Mouse (Mus musculus) embryo, embryonic 10.5 days (tissue): Measurements from ENCODE around the gene Rassf5.

Experiments used
- DNase-seq: peaks from one replicate; pipeline ENCODE4 v3.0.0-alpha.2; 2015; ENCODE audit warnings: low spot score

The Rassf5 gene

DNA sequence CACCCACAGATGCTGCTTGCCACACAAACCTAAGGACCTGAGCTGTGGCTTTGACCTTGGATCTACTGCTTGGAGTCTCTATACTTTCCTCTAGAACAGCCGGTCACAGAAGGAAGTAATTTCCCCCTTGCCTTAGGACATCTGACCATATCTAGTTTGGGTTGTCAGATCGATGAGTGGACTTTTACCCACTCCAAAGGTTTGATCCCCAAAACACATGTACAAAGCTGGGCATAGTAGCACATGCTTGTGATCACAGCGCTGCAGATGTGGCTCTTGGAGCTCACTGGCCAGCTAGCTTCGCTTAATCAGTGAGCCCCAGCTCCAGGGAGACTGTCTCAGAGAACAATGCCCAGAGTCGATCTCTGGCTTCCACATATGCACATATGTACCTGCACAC is 37.0 kb downstream of the Rassf5 start:
- DNase-seq = no peak

DNA sequence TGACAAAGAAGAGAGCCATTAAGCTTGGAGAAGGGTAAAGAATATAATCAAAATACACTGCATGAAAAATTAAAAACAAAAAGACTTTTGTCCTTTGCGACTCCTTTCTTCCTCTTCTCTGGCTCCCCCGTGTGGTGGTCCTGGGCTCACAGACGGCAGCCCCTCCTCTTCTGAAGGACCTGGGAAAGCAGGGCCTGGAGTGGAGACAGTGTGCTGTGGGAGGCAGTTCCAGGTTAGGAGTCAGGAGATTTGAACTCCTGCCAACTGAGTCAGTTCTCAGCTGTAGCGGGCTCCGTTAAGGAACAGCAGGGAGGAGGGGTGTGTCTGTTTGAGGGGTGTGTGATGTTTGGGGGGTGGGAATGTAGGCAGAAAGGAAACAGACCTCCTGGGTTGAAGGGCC is 37.5 kb downstream of the Rassf5 start:
- peak; percentile 79 for DNase-seq

DNA sequence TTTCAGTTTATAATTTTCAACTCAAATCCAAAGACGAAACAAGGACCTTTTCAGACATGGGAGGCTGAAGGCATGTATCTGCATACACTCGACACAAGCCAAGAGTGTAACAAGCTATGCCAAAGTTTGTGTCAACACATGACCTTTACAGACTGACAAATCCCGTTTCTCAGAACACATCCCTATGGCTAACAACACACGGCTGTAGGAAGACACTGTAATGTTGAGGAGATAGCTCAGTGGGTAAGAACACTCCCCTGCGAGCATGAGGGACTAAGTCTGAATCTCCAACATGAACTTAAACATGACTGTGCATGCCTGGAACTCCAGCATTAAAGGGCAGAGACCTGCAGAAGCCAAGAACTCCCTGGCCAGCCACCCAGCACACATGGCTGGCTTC is 38.7 kb downstream of the Rassf5 start:
- DNase-seq = no peak

GRCm38 (mm10) chr1:131204461-131204860 is 40.6 kb downstream of the Rassf5 start:
- no peak for DNase-seq

DNA sequence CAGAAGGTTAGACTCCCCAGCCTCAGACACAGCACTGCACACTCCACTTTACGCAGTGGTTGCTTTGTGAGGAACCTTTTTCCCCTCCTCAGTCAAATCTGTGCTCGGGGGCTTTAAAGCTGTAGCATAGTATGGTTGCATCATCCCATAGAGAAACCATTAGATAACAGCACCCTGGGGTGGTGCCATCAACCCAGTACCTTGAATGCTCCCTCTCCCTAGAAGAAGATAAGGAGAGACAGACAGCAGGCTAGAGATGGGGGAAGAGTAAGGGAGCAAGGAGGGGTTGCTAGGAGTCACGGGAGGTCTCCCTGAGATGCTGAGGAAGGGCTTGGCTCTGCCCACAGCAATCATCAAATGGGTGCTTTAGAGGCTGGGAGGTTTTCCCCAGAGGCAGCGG is 43.7 kb downstream of the Rassf5 start:
- DNase-seq = no peak

DNA sequence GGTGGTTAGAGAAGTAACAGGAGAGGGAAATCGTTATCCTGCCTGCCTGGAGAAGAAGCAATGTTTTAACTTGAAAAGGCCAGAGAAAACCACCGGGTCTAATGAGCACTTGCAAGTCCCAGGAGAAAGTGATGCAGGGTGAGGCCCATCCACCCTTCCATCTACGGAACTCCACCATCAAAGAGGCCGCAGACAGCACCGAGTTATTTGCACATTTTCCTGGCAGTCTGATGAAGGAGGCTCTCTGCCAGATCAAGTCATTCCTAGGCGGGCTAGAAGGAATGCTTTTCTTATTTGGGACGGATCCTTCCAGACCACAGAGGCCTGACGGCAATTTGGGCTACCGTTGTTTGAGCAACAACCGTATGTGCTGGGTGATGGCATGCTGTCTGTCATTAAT is 44.5 kb downstream of the Rassf5 start:
- DNase-seq = no peak

- DNase-seq = no peak
Observed at GRCm38 (mm10) chr1:131199976-131200375, 45.1 kb downstream of the Rassf5 start.

GRCm38 (mm10) chr1:131199118-131199821 is 45.8 kb downstream of the Rassf5 start:
- no peak for DNase-seq

DNA sequence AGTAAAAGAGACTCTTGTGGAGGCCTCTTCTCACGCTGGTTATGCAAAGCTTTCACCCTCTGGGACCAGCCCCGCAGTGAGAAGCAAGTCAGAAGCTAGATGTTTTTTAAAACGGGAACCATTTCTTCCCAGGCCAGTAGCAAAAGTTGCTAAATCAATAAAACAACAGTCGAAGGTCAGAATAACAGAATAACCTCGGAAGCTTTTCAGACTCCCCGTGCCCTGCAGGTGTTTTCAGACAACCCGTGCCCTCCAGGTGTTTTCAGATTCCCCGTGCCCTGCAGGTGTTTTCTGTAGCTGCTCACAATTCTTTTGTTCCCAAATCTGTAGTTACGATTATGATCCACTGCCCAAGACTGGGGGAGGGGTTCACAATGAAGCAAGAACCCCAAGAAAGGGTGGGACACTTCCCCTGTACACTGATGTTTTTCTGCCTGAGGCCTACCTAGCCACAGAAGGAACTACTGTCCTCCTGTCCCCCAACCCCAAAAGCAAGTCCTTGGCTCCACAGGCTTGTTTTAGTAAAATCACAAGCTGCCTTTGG is 46.6 kb downstream of the Rassf5 start:
- no peak for DNase-seq

DNA sequence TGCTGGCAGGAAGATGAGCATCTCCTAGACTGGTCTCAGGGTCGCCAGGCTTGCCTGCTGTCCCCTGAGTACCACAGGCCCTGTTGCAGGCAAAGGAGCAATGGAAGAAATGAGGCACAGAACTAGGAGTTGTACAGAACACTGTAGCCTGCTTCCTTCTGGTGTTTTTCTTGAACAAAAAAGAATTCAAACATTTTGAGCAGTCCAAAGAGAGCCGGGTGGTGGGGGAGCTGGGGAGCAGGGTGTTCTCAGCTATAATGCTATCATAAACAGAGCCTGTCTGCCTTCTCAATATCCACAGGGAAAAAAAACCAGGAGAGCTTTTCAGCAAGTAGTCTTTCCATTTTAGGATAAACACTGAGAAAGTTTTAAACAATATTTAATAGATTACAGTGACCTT is 49.0 kb downstream of the Rassf5 start:
- no peak for DNase-seq

- no peak for DNase-seq
Observed at GRCm38 (mm10) chr1:131195653-131196052, 49.4 kb downstream of the Rassf5 start.

DNA sequence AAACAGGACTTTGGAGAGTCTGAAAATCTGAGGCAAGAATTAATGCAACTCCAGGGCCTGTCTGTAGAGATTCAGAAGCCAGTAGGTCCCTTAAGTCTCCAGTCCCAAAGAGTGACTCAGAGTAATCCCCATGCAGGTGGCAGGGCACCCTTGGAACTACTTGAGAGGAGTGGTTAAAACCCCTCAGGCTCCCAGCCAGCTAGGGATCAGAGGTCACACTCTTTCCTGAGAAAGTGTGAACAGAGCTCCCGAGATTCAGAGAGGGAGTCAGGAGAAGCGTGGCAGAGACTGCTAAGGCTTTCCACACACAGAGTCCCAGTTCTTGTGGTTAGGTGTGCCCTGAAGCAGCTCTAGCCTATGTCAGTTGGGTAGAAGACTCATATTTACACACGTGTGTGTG is 51.3 kb downstream of the Rassf5 start:
- no peak for DNase-seq

- DNase-seq = no peak
Observed at GRCm38 (mm10) chr1:131188655-131189054, 56.4 kb downstream of the Rassf5 start.

- DNase-seq = no peak
Observed at GRCm38 (mm10) chr1:131187856-131188255, 57.2 kb downstream of the Rassf5 start.

- DNase-seq = no peak
Observed at GRCm38 (mm10) chr1:131186995-131187394, 58.1 kb downstream of the Rassf5 start.

DNA sequence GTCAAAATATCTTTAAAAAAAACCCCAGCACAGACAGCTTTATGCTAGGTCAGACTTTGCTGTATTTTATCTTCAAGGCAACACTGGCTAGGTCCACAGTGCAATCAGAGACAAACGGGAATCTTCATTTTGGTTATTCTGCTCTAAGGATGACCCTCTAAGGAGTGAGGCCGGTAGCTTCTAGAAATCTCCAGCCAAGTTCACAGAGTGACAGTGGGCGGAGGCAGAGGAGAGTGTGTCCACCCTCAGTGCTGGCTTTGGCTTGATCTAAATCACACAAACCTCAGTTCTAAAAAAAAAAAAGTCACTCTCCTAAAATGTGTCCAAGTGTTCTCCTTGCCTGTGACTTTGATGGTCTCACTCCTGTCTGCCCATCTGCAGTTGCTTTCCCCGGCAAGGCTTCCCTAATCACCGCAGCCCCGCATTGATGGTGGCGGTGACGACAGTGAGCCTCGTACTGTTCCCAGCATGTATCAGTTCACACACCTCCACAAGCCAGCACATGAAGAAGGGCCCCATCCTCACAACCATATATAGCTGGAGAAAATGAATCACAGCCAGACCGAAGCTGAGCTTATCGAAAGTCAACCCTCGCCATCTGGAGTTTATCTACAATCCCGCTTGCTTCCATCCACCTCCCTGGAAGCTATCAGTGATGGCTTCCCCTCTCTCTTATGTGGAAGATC is 59.1 kb downstream of the Rassf5 start:
- no peak for DNase-seq

- DNase-seq = no peak
Observed at GRCm38 (mm10) chr1:131184956-131185660, 60.0 kb downstream of the Rassf5 start.

GRCm38 (mm10) chr1:131184253-131184955 is 60.7 kb downstream of the Rassf5 start:
- DNase-seq = no peak

- DNase-seq = no peak
Observed at GRCm38 (mm10) chr1:131183201-131183600, 61.9 kb downstream of the Rassf5 start.

- DNase-seq = peak; percentile 81
Observed at GRCm38 (mm10) chr1:131181642-131182527, 63.2 kb downstream of the Rassf5 start.

GRCm38 (mm10) chr1:131180386-131180785 is 64.7 kb downstream of the Rassf5 start:
- no peak for DNase-seq
